Mouse (Mus musculus): ENCODE measurements around the gene Padi4.

The Padi4 gene

GRCm38 (mm10) chr4:140774025-140774800 lies at the start of gene Padi4:
Gene Padi4, minus strand, starts transcription at chr4:140774236.
- DNase-seq, result no peak

- peak; percentile 24 for DNase-seq
Observed at GRCm38 (mm10) chr4:140821988-140822387, 48.0 kb upstream of the Padi4 start.

- DNase-seq, result no peak
Observed at GRCm38 (mm10) chr4:140817413-140817812, 43.4 kb upstream of the Padi4 start.

- DNase-seq, result no peak
Observed at GRCm38 (mm10) chr4:140815996-140816917, 42.2 kb upstream of the Padi4 start.

- no peak for DNase-seq
Observed at GRCm38 (mm10) chr4:140815496-140815895, 41.5 kb upstream of the Padi4 start.

- no peak for DNase-seq
Observed at GRCm38 (mm10) chr4:140814241-140815225, 40.5 kb upstream of the Padi4 start.

GRCm38 (mm10) chr4:140813358-140814185 lies 39.5 kb upstream of the Padi4 start:
- no peak for DNase-seq

GRCm38 (mm10) chr4:140812609-140813008 lies 38.6 kb upstream of the Padi4 start:
- DNase-seq, result no peak

GRCm38 (mm10) chr4:140812191-140812590 lies 38.2 kb upstream of the Padi4 start:
- DNase-seq, result no peak

- DNase-seq, result no peak
Observed at GRCm38 (mm10) chr4:140810458-140811260, 36.6 kb upstream of the Padi4 start, which contains the start of gene Padi3. Gene Padi3, minus strand, starts transcription at chr4:140810648.

- no peak for DNase-seq
Observed at GRCm38 (mm10) chr4:140809118-140809517, 35.1 kb upstream of the Padi4 start.

- DNase-seq, result no peak
Observed at GRCm38 (mm10) chr4:140804601-140805000, 30.6 kb upstream of the Padi4 start.

GRCm38 (mm10) chr4:140801364-140801763 lies 27.3 kb upstream of the Padi4 start:
- DNase-seq, result no peak

- no peak for DNase-seq
Observed at GRCm38 (mm10) chr4:140796786-140797185, 22.8 kb upstream of the Padi4 start.

- DNase-seq, result no peak
Observed at GRCm38 (mm10) chr4:140794678-140795077, 20.6 kb upstream of the Padi4 start.

GRCm38 (mm10) chr4:140793795-140794194 lies 19.8 kb upstream of the Padi4 start:
- DNase-seq, result no peak

- DNase-seq, result no peak
Observed at GRCm38 (mm10) chr4:140792584-140792983, 18.5 kb upstream of the Padi4 start.

- no peak for DNase-seq
Observed at GRCm38 (mm10) chr4:140791071-140791470, 17.0 kb upstream of the Padi4 start.

GRCm38 (mm10) chr4:140789983-140790382 lies 15.9 kb upstream of the Padi4 start:
- no peak for DNase-seq

- DNase-seq, result peak; percentile 16
Observed at GRCm38 (mm10) chr4:140788983-140789382, 14.9 kb upstream of the Padi4 start.

GRCm38 (mm10) chr4:140788264-140788663 lies 14.2 kb upstream of the Padi4 start:
- DNase-seq, result no peak

Data from cerebellum, adult 11 months (tissue).